8 mouse cellular contexts compared by ENCODE assay signal in genomic region chr4:108459231-108460155, GRCm38 (mm10). TPM values are rescaled to one million over a fixed set of nuclear protein-coding genes. Genes with fewer than 3 reads are reported as not detected.
DNase-seq lines count a peak whose midpoint lies in the region; ATAC-seq and TF ChIP-seq lines count a peak whose summit lies in the region.

Gene Tut4 (plus strand): TSS chr4:108459426.

- H3K27me3 ChIP-seq in heart, embryonic 12.5 days (replicated peaks) = no peaks in the 10 kb centered on the region
- H3K27me3 ChIP-seq in kidney, postnatal 0 days (ENCODE audit: insufficient read depth, low read length) = no peaks in the 10 kb centered on the region
- H3K27me3 ChIP-seq in liver, embryonic 11.5 days (replicated peaks; ENCODE audit: control insufficient read depth, insufficient read depth, low read length) = no peaks in the 10 kb centered on the region
- no peaks in the 10 kb centered on the region for H3K27me3 ChIP-seq in stomach, embryonic 14.5 days (ENCODE audit: control insufficient read depth, insufficient read depth, low read length)

- peak; percentile 64 for ATAC-seq in erythroblast, adult 5-6 weeks (replicated peaks; ENCODE audit: low FRiP score, poor library complexity, severe bottlenecking)
- peak; percentile 90 for ATAC-seq in heart, embryonic 12.5 days (ENCODE audit: insufficient number of reproducible peaks, low FRiP score)
- ATAC-seq in kidney, postnatal 0 days (replicated peaks; ENCODE audit: low FRiP score, low read depth) = peak; percentile 88
- ATAC-seq in liver, embryonic 11.5 days (replicated peaks; ENCODE audit: low FRiP score) = peak; percentile 81
- ATAC-seq in stomach, embryonic 14.5 days (ENCODE audit: insufficient number of reproducible peaks, insufficient read depth, low FRiP score, low read depth) = peak; percentile 89

- DNase-seq in B cell, adult 2 months = peak; percentile 78 to 81
- peak; percentile 94 for DNase-seq in brain, adult 2 months (ENCODE audit: low read depth, low spot score)
- peak; percentile 96 for DNase-seq in kidney, postnatal 0 days (ENCODE audit: low spot score)
- DNase-seq in liver, embryonic 11.5 days (ENCODE audit: low spot score) = peak; percentile 93
- DNase-seq in naive thymus-derived CD4-positive, alpha-beta T cell, adult 2 months (ENCODE audit: low read depth) = peak; percentile 86

- TF ChIP-seq CTCF in kidney, postnatal 0 days (IDR thresholded peaks at IDR 0.05; ENCODE audit: low read depth) = no peak

- H3K27ac ChIP-seq in heart, embryonic 12.5 days (ENCODE audit: poor library complexity, severe bottlenecking) = peak within 1 kb of the TSS; percentile 97
- peak within 1 kb of the TSS; percentile 98 for H3K27ac ChIP-seq in kidney, postnatal 0 days
- peak within 1 kb of the TSS; percentile 95 for H3K27ac ChIP-seq in liver, embryonic 11.5 days (ENCODE audit: low read depth, low read length)
- H3K27ac ChIP-seq in stomach, embryonic 14.5 days (ENCODE audit: low read length) = peak within 1 kb of the TSS; percentile 99

- peak within 1 kb of the TSS; percentile 93 for H3K4me3 ChIP-seq in heart, embryonic 12.5 days
- peak within 1 kb of the TSS; percentile 96 for H3K4me3 ChIP-seq in kidney, postnatal 0 days (replicated peaks; ENCODE audit: low read depth, low read length)
- H3K4me3 ChIP-seq in liver, embryonic 11.5 days (ENCODE audit: low read depth, low read length) = peak within 1 kb of the TSS; percentile 95
- H3K4me3 ChIP-seq in stomach, embryonic 14.5 days (ENCODE audit: low read depth, low read length) = peak within 1 kb of the TSS; percentile 98

- peak within 1 kb of the TSS; percentile 89 for H3K4me2 ChIP-seq in heart, embryonic 12.5 days
- peak within 1 kb of the TSS; percentile 93 for H3K4me2 ChIP-seq in kidney, postnatal 0 days (ENCODE audit: low read length)
- peak within 1 kb of the TSS; percentile 97 for H3K4me2 ChIP-seq in liver, embryonic 11.5 days
- peak within 1 kb of the TSS; percentile 86 for H3K4me2 ChIP-seq in stomach, embryonic 14.5 days (replicated peaks; ENCODE audit: low read depth, low read length)

- H3K36me3 ChIP-seq in heart, embryonic 12.5 days = peaks cover 12% of the 10 kb centered on the region; the same call in 1 of the 2 replicates
- H3K36me3 ChIP-seq in kidney, postnatal 0 days (ENCODE audit: insufficient read depth, low read length) = no peaks in the 10 kb centered on the region
- peaks cover 4% of the 10 kb centered on the region; the same call in 1 of the 2 replicates for H3K36me3 ChIP-seq in liver, embryonic 11.5 days (ENCODE audit: control insufficient read depth, insufficient read depth, low read length)
- H3K36me3 ChIP-seq in stomach, embryonic 14.5 days (ENCODE audit: control insufficient read depth, insufficient read depth, low read length) = no peaks in the 10 kb centered on the region

- peaks cover 8% of the 10 kb centered on the region for H3K4me1 ChIP-seq in heart, embryonic 12.5 days (replicated peaks)
- H3K4me1 ChIP-seq in kidney, postnatal 0 days (replicated peaks; ENCODE audit: insufficient read depth, low read length) = no peaks in the 10 kb centered on the region
- peaks cover 16% of the 10 kb centered on the region for H3K4me1 ChIP-seq in liver, embryonic 11.5 days (replicated peaks; ENCODE audit: control insufficient read depth, insufficient read depth, low read length)
- H3K4me1 ChIP-seq in stomach, embryonic 14.5 days (ENCODE audit: control insufficient read depth, insufficient read depth, low read length) = peaks cover 10% of the 10 kb centered on the region; the same call in 1 of the 2 replicates

- H3K9me3 ChIP-seq in heart, embryonic 12.5 days (replicated peaks) = no peaks in the 10 kb centered on the region
- no peaks in the 10 kb centered on the region for H3K9me3 ChIP-seq in kidney, postnatal 0 days (replicated peaks; ENCODE audit: low read length)
- no peaks in the 10 kb centered on the region for H3K9me3 ChIP-seq in liver, embryonic 11.5 days (ENCODE audit: control insufficient read depth, low read length)
- H3K9me3 ChIP-seq in stomach, embryonic 14.5 days (ENCODE audit: control insufficient read depth, low read depth, low read length) = no peaks in the 10 kb centered on the region

- peak within 1 kb of the TSS; percentile 98 for H3K9ac ChIP-seq in heart, embryonic 12.5 days
- peak within 1 kb of the TSS; percentile 97 for H3K9ac ChIP-seq in kidney, postnatal 0 days (ENCODE audit: low read depth, low read length)
- peak within 1 kb of the TSS; percentile 95 for H3K9ac ChIP-seq in liver, embryonic 11.5 days (ENCODE audit: low read depth, low read length)
- H3K9ac ChIP-seq in stomach, embryonic 14.5 days (replicated peaks; ENCODE audit: low read depth, low read length) = peak within 1 kb of the TSS; percentile 99

- under 1% methylated on average over 92 of the region's 97 CpGs for WGBS in heart, embryonic 12.5 days
- under 1% methylated on average over 63 of the region's 97 CpGs for WGBS in kidney, postnatal 0 days
- 1% methylated on average over 69 of the region's 97 CpGs for WGBS in liver, embryonic 11.5 days
- WGBS in stomach, embryonic 14.5 days = under 1% methylated on average over 76 of the region's 97 CpGs

RNA-seq across cellular contexts. Expression of gene Tut4, which starts in this region (rescaled TPM):
- 11.1 and 13.1 TPM in 2 replicates for total RNA-seq in erythroblast, adult 5-6 weeks (2015; ENCODE audit: low replicate concordance)
- 8.4 and 18.3 TPM in 2 replicates for total RNA-seq in erythroblast, adult 5-6 weeks (2017; ENCODE audit: low replicate concordance)
- polyA plus RNA-seq in heart, embryonic 12.5 days (2016; fragmentation: Nextera tagmentation; extraction: Ambion mirVana) = 54.4 and 61.2 TPM in 2 replicates
- 56.6 and 56.9 TPM in 2 replicates for polyA plus RNA-seq in kidney, postnatal 0 days (2015; fragmentation: Nextera tagmentation; extraction: Ambion mirVana)
- 39.1 and 49.7 TPM in 2 replicates for polyA plus RNA-seq in liver, embryonic 11.5 days (2014; fragmentation: Nextera tagmentation; extraction: Ambion mirVana)
- 84.6 and 94.5 TPM in 2 replicates for polyA plus RNA-seq in stomach, embryonic 14.5 days (2014; fragmentation: Nextera tagmentation; extraction: Ambion mirVana)

Comparison
In these comparisons a context has a peak if more than half of its experiments do, and no peak if none do; other contexts are left out.
1. Peak in every context shown above with its lines: DNase-seq, ATAC-seq, H3K4me3 ChIP-seq and H3K27ac ChIP-seq.